Mouse (Mus musculus) kidney, adult 2 months (tissue): Measurements from ENCODE around the gene Irgm1. TPM values are rescaled to one million over a fixed set of nuclear protein-coding genes. Genes with fewer than 3 reads are reported as not detected.

Experiments
- DNase-seq: peaks from one replicate; pipeline ENCODE4 v3.0.0; 2021
- H3K27ac ChIP-seq: fragments of 200-500 bp; 2 replicates; pipeline ENCODE4 v1.5.1; 2012; ENCODE audit warnings: low read depth, low read length, control low read depth, inconsistent platforms; ENCODE audit not compliant: insufficient read depth
- H3K27me3 ChIP-seq: fragments of 200-500 bp; replicated peaks from 2 replicates; pipeline ENCODE4 v1.6.1; 2012; ENCODE audit warnings: mild to moderate bottlenecking, moderate library complexity, low read length, inconsistent platforms; ENCODE audit not compliant: control insufficient read depth, insufficient read depth
- H3K36me3 ChIP-seq: fragments of 200-500 bp; 2 replicates; pipeline ENCODE4 v1.6.1; 2012; ENCODE audit warnings: mild to moderate bottlenecking, moderate library complexity, low read length, inconsistent platforms; ENCODE audit not compliant: control insufficient read depth, insufficient read depth
- H3K4me1 ChIP-seq: fragments of 200-500 bp; 2 replicates; pipeline ENCODE4 v1.6.1; 2011; ENCODE audit warnings: low read length; ENCODE audit not compliant: control insufficient read depth, insufficient read depth
- H3K4me3 ChIP-seq: fragments of 200-500 bp; 2 replicates; pipeline ENCODE4 v1.5.1; 2011; ENCODE audit warnings: mild to moderate bottlenecking, low read depth, low read length, control low read depth; ENCODE audit not compliant: insufficient read depth
- CTCF ChIP-seq: fragments of 200-500 bp; conservative IDR thresholded peaks from 2 replicates; pipeline ENCODE4 v1.5.1; 2011; ENCODE audit warnings: low read depth, mild to moderate bottlenecking, control low read depth, low read length, moderate library complexity, mixed read lengths; ENCODE audit not compliant: insufficient read depth, insufficient read length
- POLR2A ChIP-seq: fragments of 200-500 bp; IDR thresholded peaks from one replicate; pipeline ENCODE4 v1.6.1; 2011; ENCODE audit warnings: low read depth, low read length, control low read depth
- polyA plus RNA-seq: library from polyadenylated mRNA; depleted of rRNA; stranded (reverse); fragments of >200 nt; gene quantifications from 2 replicates; pipeline ENCODE4 v1.2.3, GENCODE M21; 2012; rRNA removed

The Irgm1 gene
- polyA plus RNA-seq, 1 experiment: 28.2 TPM

DNA sequence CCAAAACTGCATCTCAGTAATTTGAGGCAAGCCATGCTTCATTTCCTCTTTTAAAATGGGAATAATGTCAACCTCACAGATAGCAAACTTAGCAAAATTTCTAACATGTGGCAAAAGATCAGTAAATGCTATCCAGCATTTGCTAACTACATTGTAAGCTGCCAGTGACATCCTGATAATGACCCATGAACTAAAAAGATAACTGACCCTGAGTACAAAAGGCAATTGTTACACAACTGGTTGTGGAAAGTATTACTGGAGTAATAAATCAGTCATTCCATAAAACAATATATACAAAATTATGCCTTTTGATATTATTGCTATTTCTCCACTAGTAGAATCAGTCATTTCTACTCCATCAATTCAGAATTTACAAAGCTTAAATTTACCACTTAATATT is 57.7 kb downstream of the Irgm1 start:
- peaks cover 4% of the 10 kb centered on the region for H3K36me3 ChIP-seq
- peaks cover 12% of the 10 kb centered on the region for H3K4me1 ChIP-seq
- H3K4me3 ChIP-seq: no peak overlapping the region
- H3K27me3 ChIP-seq: no peaks in the 10 kb centered on the region
- DNase-seq: no peak
- no peak overlapping the region for H3K27ac ChIP-seq
- no peak for TF ChIP-seq POLR2A
- TF ChIP-seq CTCF: no peak

Other genes with a start within 250 kb of the Irgm1 start
- gene Rack1, start 71.4 kb downstream of the Irgm1 start, polyA plus RNA-seq: 1,151 and 1,243 TPM in 2 replicates
- gene Trim41, start 54.3 kb downstream of the Irgm1 start, polyA plus RNA-seq: 26.3 and 27.3 TPM in 2 replicates
- 80.3 and 98.8 TPM in 2 replicates for gene Trim7, start 45.5 kb downstream of the Irgm1 start, polyA plus RNA-seq
- 9.7 and 10.4 TPM in 2 replicates for gene Gm12184, start 45.0 kb downstream of the Irgm1 start, polyA plus RNA-seq
- gene Gm5431, start 30.5 kb upstream of the Irgm1 start, polyA plus RNA-seq: 0.19 and 0.20 TPM in 2 replicates
- gene Psme2b, start 74.5 kb upstream of the Irgm1 start, polyA plus RNA-seq: 4.0 and 6.5 TPM in 2 replicates
- 0.10 and 0.16 TPM in 2 replicates for gene Olfr56, start 107.2 kb upstream of the Irgm1 start, polyA plus RNA-seq
- 2.0 and 3.1 TPM in 2 replicates for gene 9930111J21Rik1, start 107.7 kb upstream of the Irgm1 start, polyA plus RNA-seq
- 0.08 and 0.33 TPM in 2 replicates for gene Gm12185, start 120.5 kb upstream of the Irgm1 start, polyA plus RNA-seq
- 3.7 and 5.5 TPM in 2 replicates for gene Tgtp1, start 122.5 kb upstream of the Irgm1 start, polyA plus RNA-seq
- gene 9930111J21Rik2, start 179.6 kb upstream of the Irgm1 start, polyA plus RNA-seq: 1.4 and 2.4 TPM in 2 replicates
- gene Tgtp2, start 192.5 kb upstream of the Irgm1 start, polyA plus RNA-seq: 12.1 and 15.1 TPM in 2 replicates
- gene Ifi47, start 204.9 kb upstream of the Irgm1 start, polyA plus RNA-seq: 4.5 and 8.4 TPM in 2 replicates
- 2.7 and 4.1 TPM in 2 replicates for gene Olfr1396, start 243.2 kb upstream of the Irgm1 start, polyA plus RNA-seq